Mouse (Mus musculus): ENCODE measurements around the gene Scd4. TPM values are rescaled to one million over a fixed set of nuclear protein-coding genes. Genes with fewer than 3 reads are reported as not detected.

Gene Scd4
- 1 to 10 TPM; 4.3 to 7.8 TPM for total RNA-seq (2021)
- long read RNA-seq, experiment 1, partial matches to known transcripts, result 0 of 4 reads
- long read RNA-seq, experiment 1, other reads (novel, unspliced or antisense), result 0 of 4 reads
- long read RNA-seq, experiment 2, partial matches to known transcripts, result 0 of 5 reads
- long read RNA-seq, experiment 2, other reads (novel, unspliced or antisense), result 3 of 5 reads

- peak; percentile 44 to 53 for DNase-seq
These were observed at the start of gene Scd4 for GRCm38 (mm10) chr19:44332833-44333623. Gene Scd4, plus strand, starts transcription at chr19:44333092.

GRCm38 (mm10) chr19:44283157-44284024, 49.5 kb upstream of the Scd4 start:
- no peak for DNase-seq

- peak; percentile 85 to 94 for DNase-seq
These were observed 48.7 kb upstream of the Scd4 start for GRCm38 (mm10) chr19:44284025-44284695.

- DNase-seq, result no peak
These were observed 48.2 kb upstream of the Scd4 start for GRCm38 (mm10) chr19:44284723-44285122.

GRCm38 (mm10) chr19:44285554-44285953, 47.3 kb upstream of the Scd4 start:
- DNase-seq, result no peak

GRCm38 (mm10) chr19:44286109-44286508, 46.8 kb upstream of the Scd4 start:
- no peak for DNase-seq

- DNase-seq, result no peak
These were observed 45.3 kb upstream of the Scd4 start for GRCm38 (mm10) chr19:44287415-44288110.

GRCm38 (mm10) chr19:44292083-44292482, 40.8 kb upstream of the Scd4 start:
- DNase-seq, result no peak

- DNase-seq, result no peak
These were observed 40.4 kb upstream of the Scd4 start for GRCm38 (mm10) chr19:44292483-44292882.

- no peak for DNase-seq
These were observed 39.7 kb upstream of the Scd4 start, which contains the start of gene Scd2 for GRCm38 (mm10) chr19:44292941-44293768. Gene Scd2, plus strand, starts transcription at chr19:44293674.

- DNase-seq, result peak; percentile 86 to 93
These were observed 38.9 kb upstream of the Scd4 start for GRCm38 (mm10) chr19:44293769-44294551.

GRCm38 (mm10) chr19:44294588-44295041, 38.3 kb upstream of the Scd4 start:
- DNase-seq, result peak; percentile 88 to 94

GRCm38 (mm10) chr19:44295251-44295650, 37.6 kb upstream of the Scd4 start:
- peak; percentile 39 to 51 for DNase-seq

GRCm38 (mm10) chr19:44295741-44296140, 37.2 kb upstream of the Scd4 start:
- peak; percentile 84 to 88 for DNase-seq

- no peak for DNase-seq
These were observed 36.7 kb upstream of the Scd4 start for GRCm38 (mm10) chr19:44296186-44296585.

- DNase-seq, result no peak
These were observed 35.7 kb upstream of the Scd4 start for GRCm38 (mm10) chr19:44297068-44297760.

- DNase-seq, result no peak
These were observed 35.0 kb upstream of the Scd4 start for GRCm38 (mm10) chr19:44297862-44298261.

GRCm38 (mm10) chr19:44299078-44299477, 33.8 kb upstream of the Scd4 start:
- DNase-seq, result no peak

- DNase-seq, result no peak
These were observed 33.0 kb upstream of the Scd4 start for GRCm38 (mm10) chr19:44299902-44300301.
